Mouse (Mus musculus): ENCODE results near the gene Trmt112. TPM values are rescaled to one million over a fixed set of nuclear protein-coding genes. Genes with fewer than 3 reads are reported as not detected.
"Not testable (repeated sequence)": the region's sequence is repeated elsewhere in the genome, so short reads cannot be mapped to it uniquely, and the experiment has no call there.

The Trmt112 gene
- total RNA-seq (2021), result 10 to 100 TPM; 35.0 to 43.2 TPM

DNA sequence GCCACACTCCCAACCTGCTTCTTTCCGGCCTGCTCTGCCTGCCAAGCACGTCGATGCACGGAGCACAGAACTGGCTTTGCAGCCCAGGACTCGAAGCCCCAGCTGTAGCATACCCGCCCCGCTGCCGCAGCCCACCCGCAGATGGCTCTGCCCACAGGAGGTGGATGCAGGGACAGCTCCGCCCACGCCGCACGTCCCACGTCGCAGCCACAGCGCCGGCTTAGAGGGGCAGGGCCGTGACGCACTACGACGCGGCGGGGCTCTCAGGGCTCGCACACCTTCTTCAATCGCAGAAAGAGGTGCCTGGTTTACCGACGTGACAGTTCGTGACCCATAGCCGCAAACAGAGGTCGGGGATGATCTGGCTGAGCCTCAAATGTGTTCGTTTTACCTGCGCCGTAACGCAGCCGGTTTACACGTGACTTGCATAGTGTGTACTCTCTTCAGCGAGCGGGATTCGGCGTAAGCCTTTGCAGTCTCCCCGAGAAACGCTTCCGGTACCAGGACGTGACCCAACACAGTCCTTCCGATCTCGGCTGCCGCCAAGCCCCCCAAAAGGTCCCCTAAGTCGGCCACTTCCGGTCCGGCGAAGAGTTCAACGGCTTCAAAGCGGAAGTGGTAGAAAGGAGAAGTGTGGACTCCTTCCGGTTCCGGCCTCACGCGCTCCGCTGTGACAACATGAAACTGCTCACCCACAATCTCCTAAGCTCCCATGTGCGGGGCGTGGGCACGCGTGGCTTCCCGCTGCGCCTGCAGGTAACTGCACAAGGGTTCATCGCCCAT, at the start of gene Trmt112, which contains the start of gene Prdx5:
Gene Trmt112, plus strand, starts transcription at position 192 of the 783 bp plus-strand sequence.
Gene Prdx5, minus strand, starts transcription at position 600 of the 783 bp plus-strand sequence.
- peak; percentile 94 to 98 for DNase-seq (ENCODE audit: low spot score in 2 of 2)
- intact Hi-C loops (cut with DNase I), result loop anchor here (5.0 kb wide), 3 partner anchors 37 to 422 kb away; partner anchors contain the start of gene Ccdc88b

GRCm38 (mm10) chr19:6859971-6860370, 49.5 kb upstream of the Trmt112 start:
- no peak for DNase-seq (ENCODE audit: low spot score in 2 of 2)
- intact Hi-C loops (cut with DNase I), result loop anchor here (5.0 kb wide), 2 partner anchors 47 to 368 kb away; partner anchors contain the start of gene Trmt112

- DNase-seq (ENCODE audit: low spot score in 2 of 2), result no peak
- intact Hi-C loops (cut with DNase I), result no loop called here
Observed at GRCm38 (mm10) chr19:6860706-6861105, 48.8 kb upstream of the Trmt112 start.

DNA sequence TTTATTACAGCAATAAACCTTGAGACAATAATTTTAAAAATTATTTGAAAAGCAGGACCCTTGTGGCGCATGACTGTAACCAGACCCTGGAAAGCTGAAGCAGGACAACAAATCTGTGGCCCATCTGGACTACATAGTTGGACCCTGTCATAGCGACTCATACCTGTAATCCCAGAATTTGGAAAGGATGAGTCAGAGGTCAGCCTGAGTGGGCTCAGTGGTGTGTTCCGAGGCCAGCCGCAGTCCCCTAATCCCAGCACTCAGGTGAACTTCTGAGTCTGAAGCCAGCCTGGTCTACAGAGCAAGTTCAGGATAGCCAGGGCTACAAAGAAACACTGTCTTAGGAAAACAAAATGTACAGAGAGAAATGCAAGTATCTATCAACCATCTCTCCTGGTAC, 48.0 kb upstream of the Trmt112 start:
- intact Hi-C loops (cut with DNase I), result no loop called here
- no peak for DNase-seq (ENCODE audit: low spot score in 2 of 2)

DNA sequence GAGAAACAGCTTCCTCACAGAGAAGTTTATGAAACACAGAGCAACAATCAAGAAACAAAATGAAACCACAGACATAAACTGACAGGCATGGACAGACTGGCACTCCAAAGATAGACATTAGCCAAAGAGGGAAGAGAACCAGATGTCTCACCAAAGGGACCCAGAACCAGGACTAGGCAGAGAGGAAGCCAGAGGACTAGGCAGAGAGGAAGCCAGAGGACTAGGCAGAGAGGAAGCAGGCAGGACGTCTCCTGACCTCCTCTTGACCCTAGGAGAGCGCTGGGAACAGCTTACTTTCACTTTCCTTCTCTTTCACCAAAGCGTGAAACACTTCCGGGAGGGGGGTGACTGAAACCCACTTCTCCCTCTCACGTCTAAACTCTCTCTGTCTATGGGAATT, 40.1 kb upstream of the Trmt112 start:
- intact Hi-C loops (cut with DNase I), result no loop called here
- peak in 1 of 2 experiments; percentile 37 for DNase-seq (ENCODE audit: low spot score in 2 of 2)

DNA sequence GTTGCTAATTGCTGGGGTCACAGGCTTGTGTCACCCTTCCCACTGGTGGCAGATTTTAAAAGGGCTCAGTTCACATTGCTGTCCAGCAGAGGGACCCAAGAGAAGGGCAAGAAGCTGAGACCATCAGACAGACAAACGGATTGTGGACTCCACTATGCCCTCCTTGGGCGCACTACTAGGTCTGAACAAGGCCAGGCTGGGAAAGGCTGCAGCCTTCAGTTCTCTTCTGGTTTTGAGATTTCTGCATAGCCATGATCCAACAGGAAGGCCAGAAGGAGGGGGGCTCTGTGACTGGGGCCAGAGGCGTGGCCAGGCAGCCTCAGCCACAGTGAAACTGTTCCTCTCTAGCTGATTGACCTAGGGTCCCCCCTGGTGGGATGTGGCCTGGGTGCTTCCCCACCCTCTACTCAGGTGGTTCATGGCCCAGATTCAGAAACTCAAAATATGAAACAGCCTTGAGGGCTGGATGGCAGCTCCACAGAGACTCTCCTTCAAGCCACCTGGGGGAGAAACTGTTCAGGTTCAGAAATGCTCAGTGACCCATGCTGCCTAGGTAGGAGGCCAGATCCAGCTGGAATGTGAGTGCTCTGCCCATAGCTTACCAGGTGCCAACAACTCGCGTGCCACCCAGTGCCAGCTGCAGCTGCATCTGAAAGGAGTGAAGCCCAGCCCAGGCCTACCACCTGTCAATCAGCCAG, 37.8 kb upstream of the Trmt112 start:
- intact Hi-C loops (cut with DNase I), result loop anchor here (5.0 kb wide), 2 partner anchors 36 to 209 kb away; partner anchors contain the start of gene Trmt112
- DNase-seq (ENCODE audit: low spot score in 2 of 2), result no peak

- intact Hi-C loops (cut with DNase I), result loop anchor here (5.0 kb wide), 2 partner anchors 35 to 210 kb away; partner anchors contain the start of gene Trmt112
- DNase-seq (ENCODE audit: low spot score in 2 of 2), result no peak
Observed at GRCm38 (mm10) chr19:6872701-6873100, 36.8 kb upstream of the Trmt112 start.

- DNase-seq (ENCODE audit: low spot score in 2 of 2), result no peak
- intact Hi-C loops (cut with DNase I), result loop anchor here (5.0 kb wide), 2 partner anchors 33 to 212 kb away; partner anchors contain the start of gene Trmt112
Observed at GRCm38 (mm10) chr19:6874257-6874656, 35.2 kb upstream of the Trmt112 start.

GRCm38 (mm10) chr19:6875834-6876233, 33.7 kb upstream of the Trmt112 start:
- peak in 1 of 2 experiments; percentile 37 for DNase-seq (ENCODE audit: low spot score in 2 of 2)
- intact Hi-C loops (cut with DNase I), result no loop called here

GRCm38 (mm10) chr19:6876799-6877198, 32.7 kb upstream of the Trmt112 start:
- DNase-seq (ENCODE audit: low spot score in 2 of 2), result no peak
- intact Hi-C loops (cut with DNase I), result no loop called here

GRCm38 (mm10) chr19:6877965-6878364, 31.5 kb upstream of the Trmt112 start:
- intact Hi-C loops (cut with DNase I), result no loop called here

DNA sequence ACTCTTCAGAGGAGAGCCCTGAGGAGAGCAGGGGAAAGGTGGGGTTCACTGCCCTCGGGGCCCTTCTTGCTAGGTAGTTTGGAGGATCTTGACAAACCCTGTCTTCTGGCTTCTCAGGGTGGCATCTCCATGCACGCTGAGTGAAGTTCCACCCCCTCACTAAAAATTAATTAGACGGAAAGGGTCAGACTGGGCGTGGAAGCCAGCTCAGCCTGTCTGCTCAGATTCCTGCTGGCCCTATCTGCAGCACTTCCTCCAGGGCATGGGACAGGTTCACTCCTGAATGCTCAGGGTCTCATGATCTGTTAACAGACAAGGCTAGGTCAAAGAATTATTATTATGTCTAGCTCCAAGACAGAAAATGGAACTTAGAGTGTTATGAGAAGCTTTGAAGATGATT, 17.0 kb upstream of the Trmt112 start:
- DNase-seq (ENCODE audit: low spot score in 2 of 2), result no peak
- intact Hi-C loops (cut with DNase I), result no loop called here

More at GRCm38 (mm10) chr19:6877965-6878364, 31.5 kb upstream of the Trmt112 start:
- DNase-seq (ENCODE audit: low spot score in 2 of 2), result no peak

- no peak for DNase-seq (ENCODE audit: low spot score in 2 of 2)
- intact Hi-C loops (cut with DNase I), result no loop called here
Observed at GRCm38 (mm10) chr19:6893731-6894451, 15.6 kb upstream of the Trmt112 start.

DNA sequence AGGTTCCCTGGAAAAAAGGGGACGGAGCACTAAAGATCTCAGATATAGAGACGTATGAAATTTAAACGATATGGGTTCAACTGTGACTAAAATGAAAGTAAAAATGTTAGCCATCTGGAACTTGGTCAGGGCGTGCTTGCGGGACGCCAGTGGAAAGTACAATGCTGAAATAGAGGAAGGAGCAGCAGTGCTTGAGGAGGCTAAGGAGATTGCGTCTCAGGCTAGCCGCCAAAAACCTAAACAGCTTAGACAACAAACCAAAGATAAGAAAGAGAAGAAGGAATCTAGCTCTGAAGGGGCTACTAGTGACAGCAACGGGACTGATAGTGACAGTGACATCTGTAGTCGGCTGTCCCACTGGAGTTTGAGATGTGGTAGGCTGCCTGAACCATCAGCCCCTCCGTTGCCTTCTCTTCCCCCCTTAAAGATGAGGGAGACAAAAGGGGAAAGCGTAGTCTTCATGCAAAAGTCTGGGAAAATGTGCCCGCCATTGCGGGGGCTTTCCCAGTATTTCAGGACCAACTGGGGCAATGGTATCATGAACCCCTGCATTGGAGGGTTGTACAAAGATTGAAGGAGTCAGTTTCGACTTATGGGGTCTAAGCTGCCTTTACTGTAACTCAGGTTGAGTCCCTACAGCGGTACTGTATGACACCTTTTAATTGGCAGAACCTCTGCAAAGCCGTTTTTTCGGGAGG, 13.7 kb upstream of the Trmt112 start:
- DNase-seq (ENCODE audit: low spot score in 2 of 2); intact Hi-C loops (cut with DNase I): not testable (repeated sequence)

DNA sequence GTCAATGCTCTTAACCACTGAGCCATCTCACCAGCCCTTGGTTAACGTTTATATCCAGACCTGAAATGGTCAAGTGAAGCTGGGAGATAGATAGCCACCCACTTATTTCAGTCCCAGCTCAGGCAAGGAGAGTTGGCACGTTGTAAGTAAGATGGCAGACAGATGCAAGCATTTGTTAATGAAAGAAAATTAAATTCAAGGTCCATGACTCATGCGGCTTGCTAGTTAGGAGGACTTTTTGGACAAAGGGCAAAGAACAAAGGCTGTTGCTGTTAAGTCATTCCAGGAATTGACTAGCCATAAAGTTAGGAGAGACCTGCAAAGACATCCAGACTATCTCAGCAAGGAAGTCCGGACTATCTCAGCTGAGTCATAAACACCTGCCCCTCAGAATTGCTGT, 9.9 kb upstream of the Trmt112 start:
- no peak for DNase-seq (ENCODE audit: low spot score in 2 of 2)
- intact Hi-C loops (cut with DNase I), result no loop called here

- no peak for DNase-seq (ENCODE audit: low spot score in 2 of 2)
- intact Hi-C loops (cut with DNase I), result no loop called here
Observed at GRCm38 (mm10) chr19:6903031-6903430, 6.5 kb upstream of the Trmt112 start.

DNA sequence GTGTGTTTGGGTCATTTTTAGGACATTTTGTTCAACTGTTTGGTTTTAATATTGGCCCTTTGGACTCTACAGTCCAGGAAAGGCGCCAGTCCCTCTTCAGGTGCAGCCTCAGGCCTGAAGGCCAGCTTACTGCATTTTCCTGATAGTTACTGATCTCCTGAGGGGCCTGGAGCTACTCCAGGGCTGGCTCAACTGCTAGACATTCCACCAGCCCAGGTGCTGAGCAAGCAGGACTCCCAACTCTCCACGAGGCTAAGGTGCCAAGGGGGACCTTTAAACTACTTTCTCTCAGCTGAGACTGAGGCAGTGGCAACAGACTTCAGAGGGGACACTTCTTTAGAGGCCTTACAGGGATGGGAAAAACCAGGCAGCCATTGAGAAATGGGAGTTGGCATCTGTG, 4.7 kb upstream of the Trmt112 start:
- intact Hi-C loops (cut with DNase I), result loop anchor here (5.0 kb wide), 3 partner anchors 33 to 418 kb away; partner anchors contain the start of gene Ccdc88b
- no peak for DNase-seq (ENCODE audit: low spot score in 2 of 2)

GRCm38 (mm10) chr19:6905498-6906159, 3.9 kb upstream of the Trmt112 start:
- intact Hi-C loops (cut with DNase I), result loop anchor here (5.0 kb wide), 3 partner anchors 33 to 418 kb away; partner anchors contain the start of gene Ccdc88b

More at GRCm38 (mm10) chr19:6905498-6906159, 3.9 kb upstream of the Trmt112 start:
- DNase-seq (ENCODE audit: low spot score in 2 of 2), result no peak
